17 mouse cellular contexts compared by ENCODE assay signal in the genomic region with DNA sequence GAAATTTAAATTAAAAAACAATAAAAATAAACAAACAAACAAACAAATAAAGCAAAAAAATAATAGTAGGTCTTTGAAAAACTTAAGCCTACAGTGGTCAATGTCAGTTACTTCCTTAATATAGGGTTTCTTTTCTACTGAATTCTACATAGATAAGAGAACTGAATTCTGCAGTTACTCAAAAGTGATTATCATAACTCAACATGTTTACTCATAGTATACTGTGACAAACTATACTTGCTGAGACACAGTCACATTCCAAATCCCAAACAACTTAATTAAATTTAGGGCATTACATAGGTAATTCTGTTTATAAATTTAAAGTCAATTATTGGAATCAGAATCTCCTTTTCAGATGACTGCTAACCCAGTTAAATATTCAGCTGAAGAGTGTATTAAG. TPM values are rescaled to one million over a fixed set of nuclear protein-coding genes. Genes with fewer than 3 reads are reported as not detected.
"Had no signal": no experiment of that assay in that cellular context is flagged by ENCODE, and none has a peak within 500 bp of the region (broad histone marks: within the 10 kb centered on the region; RNA-seq: fewer than 3 reads in every experiment).

No protein-coding gene starts in this region.

- H3K4me1 ChIP-seq: neural tube, embryonic 13.5 days; neural tube, embryonic 15.5 days; stomach, embryonic 15.5 days had no signal

- H3K4me3 ChIP-seq: neural tube, embryonic 13.5 days; neural tube, embryonic 15.5 days; stomach, embryonic 15.5 days had no signal

- DNase-seq: retina, postnatal 1 day; right cerebral cortex, adult 18-20 months; right cerebral cortex, postnatal 14 days; right cerebral cortex, postnatal 25 days; right cerebral cortex, postnatal 4 days; spleen, adult 18-20 months; thymus, adult 18-20 months; thymus, adult 2 months; thymus, postnatal 14 days; thymus, postnatal 25 days; thymus, postnatal 36 days; thymus, postnatal 4 days had no signal

- H3K9me3 ChIP-seq: neural tube, embryonic 13.5 days; neural tube, embryonic 15.5 days; stomach, embryonic 15.5 days had no signal

- H3K36me3 ChIP-seq: neural tube, embryonic 13.5 days; neural tube, embryonic 15.5 days; stomach, embryonic 15.5 days had no signal

- H3K9ac ChIP-seq: neural tube, embryonic 13.5 days; neural tube, embryonic 15.5 days; stomach, embryonic 15.5 days had no signal

- H3K27me3 ChIP-seq: neural tube, embryonic 13.5 days; neural tube, embryonic 15.5 days; stomach, embryonic 15.5 days had no signal

- H3K27ac ChIP-seq: neural tube, embryonic 13.5 days; neural tube, embryonic 15.5 days; stomach, embryonic 15.5 days; stomach, postnatal 0 days had no signal

RNA-seq across cellular contexts. Expression of a gene that starts 4.5 kb away (rescaled TPM):
- polyA plus RNA-seq: small intestine, adult 2 months had no signal
